Mouse (Mus musculus) retina, embryonic 14.5 days (tissue): ENCODE data around the gene Ttc1.

ENCODE experiments used
- DNase-seq: peaks from one replicate; pipeline ENCODE4 v3.0.0-alpha.2; 2015; ENCODE audit warnings: low spot score

Ttc1 gene

GRCm38 (mm10) chr11:43747233-43748226, at the start of gene Ttc1:
Gene Ttc1, minus strand, starts transcription at chr11:43748008.
- peak; percentile 100 for DNase-seq

- DNase-seq: peak; percentile 45
These were observed 48.2 kb upstream of the Ttc1 start for GRCm38 (mm10) chr11:43795992-43796391.

DNA sequence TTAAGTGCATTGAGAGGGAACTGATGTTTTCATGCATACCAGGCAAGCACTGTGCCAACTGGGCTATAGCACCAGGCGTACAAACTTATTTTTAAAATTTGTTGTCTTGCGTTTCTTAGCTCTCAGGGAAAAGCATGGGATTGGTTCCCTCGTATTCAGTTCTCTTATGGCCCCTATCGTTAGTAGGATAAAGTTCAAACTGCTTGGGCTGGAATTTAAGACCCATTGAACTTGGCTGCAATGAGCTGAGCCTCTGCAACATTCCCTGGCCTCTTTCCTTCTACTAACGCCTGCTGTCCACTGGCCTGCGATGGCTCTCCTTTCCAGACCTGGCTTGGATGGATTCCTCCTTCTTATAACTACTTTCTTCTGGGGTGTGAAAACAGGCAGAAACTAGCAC, 42.6 kb upstream of the Ttc1 start:
- no peak for DNase-seq

DNA sequence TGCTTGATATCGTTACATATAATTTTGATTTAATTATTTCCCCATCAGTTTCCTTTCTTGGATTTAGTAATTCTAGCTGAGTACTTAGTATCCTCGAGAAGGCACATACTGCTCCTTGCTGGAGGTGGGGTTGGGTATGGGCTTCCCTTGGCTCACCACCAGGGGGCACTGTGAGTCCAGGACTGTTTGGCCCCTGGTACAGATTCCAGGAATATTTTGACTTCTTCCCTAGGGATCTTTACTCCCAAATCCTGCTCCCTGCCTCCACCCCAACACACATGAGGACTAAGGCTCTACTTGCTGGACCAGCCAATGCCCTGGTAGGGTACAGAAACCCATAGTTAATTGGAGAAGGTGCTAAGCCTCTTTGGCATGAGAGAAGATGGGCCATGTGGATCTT, 36.0 kb upstream of the Ttc1 start:
- peak; percentile 86 for DNase-seq

GRCm38 (mm10) chr11:43783106-43783505, 35.3 kb upstream of the Ttc1 start:
- DNase-seq: no peak

DNA sequence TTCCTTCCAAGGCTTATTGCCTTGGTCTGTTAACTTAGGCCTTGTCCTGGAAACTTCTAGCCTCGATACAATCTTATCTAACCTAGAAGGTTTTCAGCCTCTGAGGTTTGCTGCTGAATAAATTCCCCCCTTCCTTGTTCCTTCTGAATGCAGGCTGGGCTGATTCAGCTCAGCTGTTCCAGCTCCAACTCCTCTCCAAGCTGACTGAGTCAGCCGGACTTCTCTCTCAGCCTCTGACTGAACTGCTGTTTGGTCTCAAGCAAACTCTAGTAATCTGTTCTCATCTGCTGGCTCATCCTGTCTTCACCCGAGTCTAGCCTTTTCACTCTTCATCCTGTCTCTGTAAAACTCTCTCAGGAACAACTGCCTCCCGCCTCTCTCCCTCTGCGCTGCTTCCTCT, 31.7 kb upstream of the Ttc1 start:
- no peak for DNase-seq

GRCm38 (mm10) chr11:43776324-43776694, 28.5 kb upstream of the Ttc1 start:
- no peak for DNase-seq

DNA sequence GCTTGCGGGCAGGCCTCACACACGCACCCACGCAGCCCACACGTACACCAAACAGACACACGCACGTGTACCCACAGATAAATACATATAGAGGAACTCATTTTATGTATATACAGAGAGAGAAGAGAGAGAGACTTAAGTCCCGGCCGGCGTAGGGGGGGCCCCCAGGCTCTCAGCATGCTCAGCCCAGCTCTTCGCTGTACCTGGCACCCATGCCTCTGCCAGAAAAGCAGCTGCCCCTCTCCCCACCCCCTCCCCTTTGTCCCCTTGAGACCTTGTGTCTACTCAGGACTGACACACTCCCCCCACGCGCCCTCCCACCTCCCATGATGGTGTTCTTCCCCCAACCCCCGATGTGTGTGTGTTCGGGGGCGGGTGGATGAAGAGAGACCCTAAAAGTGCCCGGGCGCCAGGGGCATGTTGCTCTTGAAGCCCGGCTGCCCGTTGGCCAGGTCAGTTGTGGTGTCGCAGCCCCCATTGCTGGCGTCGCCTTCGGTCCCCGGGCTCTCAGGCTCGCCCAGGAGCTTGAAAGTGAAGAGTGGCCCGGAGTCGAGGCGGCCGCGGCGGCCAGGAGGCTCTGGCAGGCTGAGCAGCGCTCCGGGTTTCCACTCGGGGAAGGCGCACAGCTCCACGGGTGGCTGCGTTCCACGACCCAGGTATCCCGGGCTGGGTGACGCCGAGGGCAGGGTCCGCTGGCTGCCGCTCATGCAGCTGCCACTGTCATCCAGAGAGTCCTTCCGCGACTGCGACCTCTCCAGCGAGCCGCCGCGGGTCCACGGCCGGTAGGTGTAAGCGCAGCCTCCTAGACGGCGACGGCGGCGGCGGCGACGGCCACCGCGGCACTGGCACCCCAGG, 27.9 kb upstream of the Ttc1 start:
- DNase-seq: peak; percentile 59

DNA sequence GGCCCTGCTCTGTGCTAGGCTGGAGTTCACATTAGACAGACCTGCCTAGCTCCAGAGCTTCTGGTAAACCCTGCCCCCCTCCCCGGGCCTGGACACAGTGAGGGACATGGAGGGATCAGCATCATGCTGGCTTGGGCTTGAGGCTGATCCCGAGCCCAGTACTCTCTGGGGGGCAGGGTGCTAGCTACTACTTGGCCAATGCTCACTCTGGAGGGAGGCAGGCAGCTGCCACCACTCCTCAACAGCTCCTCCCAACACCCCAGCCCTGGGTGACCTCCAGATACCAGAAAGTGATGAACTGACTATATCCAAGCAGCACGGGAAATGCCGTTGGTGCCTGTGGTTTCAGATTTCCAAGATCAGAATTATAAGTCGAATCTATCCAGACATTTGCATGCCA, 25.9 kb upstream of the Ttc1 start:
- no peak for DNase-seq

GRCm38 (mm10) chr11:43770110-43770509, 22.3 kb upstream of the Ttc1 start:
- DNase-seq: no peak

DNA sequence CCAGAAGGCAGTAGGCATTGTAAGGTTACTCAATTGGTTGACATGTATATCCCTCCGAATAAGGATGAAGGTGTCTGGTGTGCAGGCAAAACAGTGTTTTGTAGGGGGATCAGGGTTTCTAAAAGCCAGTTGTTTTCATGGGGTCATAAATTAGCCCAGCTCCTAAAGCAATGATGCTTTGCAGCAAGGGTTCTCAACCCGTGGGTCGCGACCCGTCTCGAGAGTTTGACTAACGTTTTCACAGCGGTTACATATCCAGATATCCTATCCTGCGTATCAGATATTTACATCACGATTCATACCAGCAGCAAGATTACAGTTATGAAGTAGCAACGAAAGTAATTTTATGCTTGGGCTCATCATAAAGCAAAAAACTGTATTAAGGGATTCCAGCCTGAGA, 19.9 kb upstream of the Ttc1 start:
- DNase-seq: no peak

DNA sequence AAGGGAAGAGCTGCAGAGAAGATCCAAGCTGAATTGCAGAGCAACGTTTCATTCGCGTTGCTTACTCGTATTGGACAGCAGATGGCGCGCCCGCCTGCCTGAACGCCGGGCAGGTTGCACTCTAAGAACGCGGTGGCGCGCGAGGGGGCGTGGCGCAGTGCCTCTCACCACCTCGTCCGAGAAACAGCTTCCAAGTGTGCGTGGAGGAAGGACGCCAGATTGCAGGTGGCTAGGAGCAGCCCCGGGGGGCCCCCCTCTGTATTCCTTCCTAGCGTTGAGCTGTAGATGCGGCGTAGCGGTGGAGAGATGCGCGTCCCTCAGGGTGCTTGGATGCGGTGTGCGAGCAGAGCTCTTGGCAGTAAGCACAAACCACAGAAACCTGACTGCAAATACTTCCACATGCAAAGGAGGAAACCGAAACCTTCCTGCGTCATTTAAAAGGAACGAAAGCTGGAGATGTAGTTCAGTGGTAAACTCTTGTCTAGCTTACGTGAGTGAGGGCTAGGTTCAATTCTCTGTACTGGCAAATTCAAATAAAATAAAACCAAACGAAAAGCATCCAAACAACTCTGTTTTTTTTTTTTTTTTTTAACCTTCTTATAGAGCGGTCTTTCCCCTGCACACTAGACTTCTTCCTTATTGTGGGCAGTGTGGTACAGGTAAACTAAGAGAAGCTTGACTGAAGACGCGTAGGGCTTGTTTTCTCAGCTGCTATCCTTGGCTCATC, 19.3 kb upstream of the Ttc1 start:
- peak; percentile 93 for DNase-seq

GRCm38 (mm10) chr11:43758436-43758835, 10.6 kb upstream of the Ttc1 start:
- no peak for DNase-seq

GRCm38 (mm10) chr11:43755411-43755810, 7.6 kb upstream of the Ttc1 start:
- no peak for DNase-seq

DNA sequence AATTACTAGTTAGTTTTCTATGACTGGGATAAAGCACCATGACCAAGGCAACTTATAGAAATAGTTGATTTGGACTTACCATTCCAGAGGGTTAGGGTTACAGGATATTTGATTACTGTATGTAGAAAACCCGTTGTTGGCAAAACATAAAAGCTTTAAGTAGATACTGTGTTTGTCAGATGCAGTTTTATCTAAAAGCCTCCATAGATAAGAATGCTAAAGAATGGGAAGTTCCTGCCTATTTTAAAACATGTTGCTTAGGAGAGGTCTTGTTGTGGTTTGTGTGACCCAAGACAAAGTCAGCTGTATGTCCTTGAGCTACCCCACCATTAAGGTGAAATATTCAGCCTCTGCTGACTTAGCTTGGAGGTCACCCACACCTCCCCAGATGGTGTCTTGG, 6.8 kb upstream of the Ttc1 start:
- DNase-seq: no peak

DNA sequence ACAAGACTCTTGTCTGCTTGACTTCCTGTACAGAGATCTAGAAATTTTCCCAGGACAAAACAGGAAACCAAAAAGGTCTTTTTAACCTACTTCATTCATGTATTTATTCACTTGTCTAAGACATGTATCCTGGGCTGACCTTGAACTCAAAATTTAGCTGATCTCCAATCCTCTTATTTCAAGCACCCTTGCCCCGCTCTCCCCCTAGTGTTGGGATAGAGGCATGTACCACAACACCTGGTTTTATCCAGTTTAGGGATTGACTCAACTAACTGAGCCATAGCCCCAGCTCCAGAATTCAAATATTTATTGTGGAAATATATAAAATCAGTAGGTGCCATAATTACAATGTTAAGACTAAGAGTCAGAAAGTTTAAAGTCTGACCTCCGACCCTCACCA, 3.7 kb upstream of the Ttc1 start:
- DNase-seq: peak; percentile 18

GRCm38 (mm10) chr11:43728737-43729301, 19.0 kb downstream of the Ttc1 start:
- no peak for DNase-seq

- DNase-seq: no peak
These were observed 20.0 kb downstream of the Ttc1 start for GRCm38 (mm10) chr11:43727796-43728195.

- no peak for DNase-seq
These were observed 24.4 kb downstream of the Ttc1 start for GRCm38 (mm10) chr11:43723411-43723810.

GRCm38 (mm10) chr11:43712178-43712577, 35.6 kb downstream of the Ttc1 start:
- no peak for DNase-seq

DNA sequence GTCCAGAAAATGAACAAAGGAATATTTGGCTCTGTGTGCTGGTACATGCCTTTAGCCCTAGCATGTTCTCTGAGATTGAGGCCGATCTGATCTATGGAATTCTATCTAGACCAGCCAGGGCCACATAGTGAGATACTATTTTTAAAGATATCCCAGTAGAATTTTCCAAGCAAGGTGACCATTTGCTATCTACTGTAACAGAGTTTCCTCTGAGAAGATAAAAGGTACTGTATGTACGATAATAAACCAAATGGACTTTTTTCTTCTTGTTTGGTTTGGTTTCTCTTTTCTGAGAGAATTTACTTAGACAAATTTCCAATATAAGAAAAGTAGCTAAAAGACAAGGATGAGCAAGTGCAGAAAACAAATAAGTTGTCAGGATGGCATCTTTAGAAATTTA, 39.4 kb downstream of the Ttc1 start:
- no peak for DNase-seq

DNA sequence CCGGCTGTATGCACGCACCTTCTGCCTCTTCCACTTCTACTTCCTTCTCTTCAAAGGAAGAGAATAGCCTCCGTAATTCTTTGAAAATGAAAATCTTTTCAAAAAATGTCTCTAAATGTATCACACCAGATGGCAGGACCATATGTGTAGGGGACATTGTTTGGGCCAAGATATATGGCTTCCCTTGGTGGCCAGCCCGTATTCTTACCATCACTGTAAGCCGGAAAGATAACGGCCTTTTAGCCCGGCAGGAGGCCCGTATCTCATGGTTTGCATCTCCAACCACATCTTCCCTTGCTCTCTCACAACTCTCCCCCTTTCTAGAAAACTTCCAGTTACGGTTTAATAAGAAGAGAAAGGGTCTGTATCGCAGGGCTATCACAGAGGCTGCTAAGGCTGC, 42.1 kb downstream of the Ttc1 start:
- no peak for DNase-seq
